Mouse (Mus musculus): ENCODE results near the gene Frrs1. TPM values are rescaled to one million over a fixed set of nuclear protein-coding genes. Genes with fewer than 3 reads are reported as not detected.

Frrs1 gene
- polyA plus RNA-seq, 1 experiment from 2014 or later = 5.8 TPM

- WGBS = 72% methylated on average over 19 of the region's 19 CpGs
- no peak; the same call in 1 of the 2 replicates for ATAC-seq (ENCODE audit: low read depth)
- H3K27ac ChIP-seq (ENCODE audit: low read depth, low read length) = no peak overlapping the region
- H3K4me1 ChIP-seq (ENCODE audit: control insufficient read depth, insufficient read depth, low read length) = no peaks in the 10 kb centered on the region
- H3K9ac ChIP-seq (replicated peaks; ENCODE audit: low read depth, low read length) = no peak overlapping the region
- no peaks in the 10 kb centered on the region for H3K9me3 ChIP-seq (ENCODE audit: control insufficient read depth, low read length)
- no peaks in the 10 kb centered on the region for H3K36me3 ChIP-seq (ENCODE audit: control insufficient read depth, insufficient read depth, low read length)
- H3K4me2 ChIP-seq (ENCODE audit: low read depth, low read length) = peak overlapping the region; percentile 89
- peak overlapping the region; percentile 48; the same call in 1 of the 2 replicates for H3K4me3 ChIP-seq (ENCODE audit: low read depth, low read length)
- no peaks in the 10 kb centered on the region for H3K27me3 ChIP-seq (ENCODE audit: control insufficient read depth, insufficient read depth, low read length)
Measured at GRCm38 (mm10) chr3:116860333-116861222, 1.3 kb downstream of the Frrs1 start.

DNA sequence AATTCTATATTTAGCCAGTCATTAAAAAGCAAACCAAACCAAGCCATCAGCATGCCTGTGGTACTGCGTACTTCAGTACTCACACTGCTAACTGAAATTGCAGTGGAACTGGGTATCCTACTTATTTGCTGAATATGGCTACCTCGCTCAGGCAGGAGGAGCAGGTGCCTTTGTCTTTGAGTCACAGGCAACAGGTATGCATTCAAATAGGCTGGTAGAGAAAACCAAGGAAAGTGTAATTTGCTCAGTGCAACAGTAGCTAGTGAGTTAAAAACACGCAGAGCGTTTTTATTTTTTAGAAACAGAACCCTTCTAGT, 1.9 kb downstream of the Frrs1 start:
- WGBS = 14% methylated on average over 4 of the region's 4 CpGs
- Histone ChIP-seq H3K27ac (ENCODE audit: low read depth, low read length) (no peak overlapping the region), H3K36me3 (ENCODE audit: control insufficient read depth, insufficient read depth, low read length) (no peaks in the 10 kb centered on the region), H3K27me3 (ENCODE audit: control insufficient read depth, insufficient read depth, low read length) (no peaks in the 10 kb centered on the region), H3K9me3 (ENCODE audit: control insufficient read depth, low read length) (no peaks in the 10 kb centered on the region), H3K9ac (replicated peaks; ENCODE audit: low read depth, low read length) (peak overlapping the region; percentile 51), H3K4me2 (ENCODE audit: low read depth, low read length) (peak overlapping the region; percentile 89), H3K4me3 (ENCODE audit: low read depth, low read length) (peak overlapping the region; percentile 48), H3K4me1 (ENCODE audit: control insufficient read depth, insufficient read depth, low read length) (no peaks in the 10 kb centered on the region)
- peak; percentile 68 for ATAC-seq (ENCODE audit: low read depth)

DNA sequence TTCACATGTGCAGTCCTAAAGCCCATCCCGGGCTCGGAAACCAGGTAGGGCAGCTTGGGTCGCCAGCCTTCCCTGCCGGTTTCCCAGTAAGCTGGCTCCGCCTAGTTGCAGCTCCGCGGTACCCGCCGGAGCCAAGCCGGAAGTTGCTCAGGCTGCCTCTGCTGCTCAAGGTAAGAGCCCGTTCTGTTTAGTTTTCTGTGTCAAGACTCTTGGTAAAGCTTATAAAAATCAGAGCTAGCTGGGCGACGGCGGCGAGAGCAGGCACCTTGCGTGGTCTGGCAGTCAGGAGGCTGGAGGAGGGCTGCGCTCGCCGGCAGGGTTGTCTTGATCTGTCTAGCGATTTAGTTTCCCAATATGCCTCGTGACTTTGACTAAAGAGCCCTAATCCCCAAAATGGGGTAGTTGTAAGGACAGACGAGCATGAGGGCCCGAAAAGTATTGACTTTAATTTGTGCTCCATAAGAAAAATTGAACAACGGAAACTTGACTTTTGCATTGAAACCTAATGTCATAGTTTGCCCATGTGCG, 2.3 kb downstream of the Frrs1 start:
- no peak overlapping the region for H3K27ac ChIP-seq (ENCODE audit: low read depth, low read length)
- peak overlapping the region; percentile 89 for H3K4me2 ChIP-seq (ENCODE audit: low read depth, low read length)
- peak overlapping the region; percentile 51 for H3K9ac ChIP-seq (replicated peaks; ENCODE audit: low read depth, low read length)
- H3K9me3 ChIP-seq (ENCODE audit: control insufficient read depth, low read length) = no peaks in the 10 kb centered on the region
- WGBS = 5% methylated on average over 25 of the region's 25 CpGs
- no peaks in the 10 kb centered on the region for H3K4me1 ChIP-seq (ENCODE audit: control insufficient read depth, insufficient read depth, low read length)
- H3K27me3 ChIP-seq (ENCODE audit: control insufficient read depth, insufficient read depth, low read length) = no peaks in the 10 kb centered on the region
- peak overlapping the region; percentile 48 for H3K4me3 ChIP-seq (ENCODE audit: low read depth, low read length)
- H3K36me3 ChIP-seq (ENCODE audit: control insufficient read depth, insufficient read depth, low read length) = no peaks in the 10 kb centered on the region
- ATAC-seq (ENCODE audit: low read depth) = peak; percentile 87

DNA sequence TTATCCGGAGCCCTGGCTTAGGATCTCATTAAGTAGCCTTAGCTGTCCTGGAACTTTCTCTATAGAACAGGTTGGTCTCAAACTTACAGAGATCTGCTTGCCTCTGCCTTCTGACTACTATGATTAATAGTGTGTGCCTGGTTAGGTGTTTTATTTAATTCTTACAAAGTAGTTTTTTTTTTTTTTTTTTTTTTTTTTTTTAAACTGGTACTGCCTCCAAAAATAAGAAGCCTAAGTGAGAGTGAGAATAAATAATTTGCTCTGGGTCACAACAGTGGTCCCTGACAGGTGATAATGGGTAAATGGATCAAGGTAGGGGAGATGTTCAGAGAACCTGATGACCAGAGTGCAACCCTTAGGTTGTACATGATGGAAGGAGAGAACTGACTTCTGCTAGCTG, 3.4 kb downstream of the Frrs1 start:
- ATAC-seq (ENCODE audit: low read depth) = no peak

DNA sequence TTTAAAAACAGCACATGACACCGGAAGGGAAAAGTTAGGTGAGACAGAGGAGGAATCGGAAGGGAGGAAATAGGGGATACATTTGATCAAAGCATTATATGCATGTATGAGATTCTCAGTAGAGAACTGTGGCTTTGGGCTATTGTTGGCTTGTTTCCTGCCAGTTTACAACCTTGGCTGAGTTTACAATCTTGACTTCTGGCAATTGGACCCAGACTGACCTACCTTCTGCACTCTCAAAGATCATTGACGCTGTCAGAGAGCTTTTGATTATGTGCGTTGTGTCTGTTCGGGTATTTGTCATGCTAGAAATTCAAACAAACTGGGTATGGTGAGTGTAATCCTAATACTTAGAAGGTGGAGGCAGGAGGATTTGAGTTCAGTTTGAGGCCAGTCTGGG, 5.2 kb downstream of the Frrs1 start:
- WGBS = 67% methylated on average over 5 of the region's 5 CpGs
- Histone ChIP-seq H3K27ac (ENCODE audit: low read depth, low read length) (no peak overlapping the region), H3K4me3 (ENCODE audit: low read depth, low read length) (no peak overlapping the region), H3K9ac (replicated peaks; ENCODE audit: low read depth, low read length) (no peak overlapping the region), H3K9me3 (ENCODE audit: control insufficient read depth, low read length) (no peaks in the 10 kb centered on the region), H3K4me2 (ENCODE audit: low read depth, low read length) (no peak overlapping the region), H3K27me3 (ENCODE audit: control insufficient read depth, insufficient read depth, low read length) (no peaks in the 10 kb centered on the region), H3K4me1 (ENCODE audit: control insufficient read depth, insufficient read depth, low read length) (no peaks in the 10 kb centered on the region), H3K36me3 (ENCODE audit: control insufficient read depth, insufficient read depth, low read length) (no peaks in the 10 kb centered on the region)
- no peak for ATAC-seq (ENCODE audit: low read depth)

More for the DNA sequence above, 3.4 kb downstream of the Frrs1 start:
- H3K27ac ChIP-seq (ENCODE audit: low read depth, low read length) = no peak overlapping the region
- H3K36me3 ChIP-seq (ENCODE audit: control insufficient read depth, insufficient read depth, low read length) = no peaks in the 10 kb centered on the region
- no peak overlapping the region for H3K4me3 ChIP-seq (ENCODE audit: low read depth, low read length)
- H3K4me1 ChIP-seq (ENCODE audit: control insufficient read depth, insufficient read depth, low read length) = no peaks in the 10 kb centered on the region
- H3K27me3 ChIP-seq (ENCODE audit: control insufficient read depth, insufficient read depth, low read length) = no peaks in the 10 kb centered on the region
- H3K9ac ChIP-seq (replicated peaks; ENCODE audit: low read depth, low read length) = no peak overlapping the region
- no peaks in the 10 kb centered on the region for H3K9me3 ChIP-seq (ENCODE audit: control insufficient read depth, low read length)
- 93% methylated on average over 1 of the region's 1 CpGs for WGBS
- H3K4me2 ChIP-seq (ENCODE audit: low read depth, low read length) = no peak overlapping the region

DNA sequence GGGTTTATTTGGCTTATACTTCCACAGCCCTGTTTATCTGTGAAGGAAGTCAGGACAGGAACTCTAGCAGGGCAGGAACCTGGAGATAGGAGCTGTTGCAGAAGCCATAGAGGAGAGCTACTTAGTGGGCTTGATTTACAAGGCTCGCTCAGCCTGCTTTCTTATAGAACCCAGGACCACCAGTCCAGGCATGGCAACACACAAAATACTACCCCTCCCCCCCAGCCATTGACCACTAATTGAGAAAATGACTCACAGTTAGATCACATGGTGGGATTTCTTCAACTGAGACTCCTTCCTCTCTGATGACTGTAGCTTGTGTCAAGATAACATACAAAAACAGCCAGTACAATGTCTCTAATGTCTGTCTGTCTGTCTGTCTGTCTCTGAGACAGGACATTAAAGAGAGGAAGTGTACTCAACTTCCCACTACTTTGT, 6.0 kb downstream of the Frrs1 start:
- H3K4me2 ChIP-seq (ENCODE audit: low read depth, low read length) = no peak overlapping the region
- no peaks in the 10 kb centered on the region for H3K27me3 ChIP-seq (ENCODE audit: control insufficient read depth, insufficient read depth, low read length)
- H3K36me3 ChIP-seq (ENCODE audit: control insufficient read depth, insufficient read depth, low read length) = no peaks in the 10 kb centered on the region
- no peak for ATAC-seq (ENCODE audit: low read depth)
- whole genome bisulfite sequencing = 94% methylated on average over 1 of the region's 1 CpGs
- no peaks in the 10 kb centered on the region for H3K9me3 ChIP-seq (ENCODE audit: control insufficient read depth, low read length)
- no peak overlapping the region for H3K9ac ChIP-seq (replicated peaks; ENCODE audit: low read depth, low read length)
- no peaks in the 10 kb centered on the region for H3K4me1 ChIP-seq (ENCODE audit: control insufficient read depth, insufficient read depth, low read length)
- no peak overlapping the region for H3K27ac ChIP-seq (ENCODE audit: low read depth, low read length)
- no peak overlapping the region for H3K4me3 ChIP-seq (ENCODE audit: low read depth, low read length)

DNA sequence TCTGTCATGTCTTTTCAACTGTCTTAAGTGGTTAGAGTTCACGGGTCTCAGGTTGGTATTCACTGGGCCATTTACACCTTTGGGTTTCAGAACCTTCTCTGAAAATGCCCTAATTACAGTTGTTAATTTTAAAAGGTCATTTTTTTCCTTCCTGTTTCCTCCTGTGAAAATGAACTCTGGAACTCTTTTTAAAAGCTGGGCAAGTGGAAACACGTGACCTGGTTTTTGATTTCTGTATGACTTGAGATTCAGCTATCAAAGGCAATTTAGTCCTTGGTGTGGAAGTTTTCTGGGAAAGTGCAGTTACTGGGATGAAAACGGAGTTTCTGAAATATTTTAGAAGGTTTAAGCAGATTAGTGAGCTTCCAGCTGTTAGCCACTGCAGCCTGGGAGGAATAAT, 11.1 kb downstream of the Frrs1 start:
- no peak for ATAC-seq (ENCODE audit: low read depth)
- WGBS = 79% methylated on average over 3 of the region's 3 CpGs
- H3K36me3 ChIP-seq (ENCODE audit: control insufficient read depth, insufficient read depth, low read length) = no peaks in the 10 kb centered on the region
- no peak overlapping the region for H3K9ac ChIP-seq (replicated peaks; ENCODE audit: low read depth, low read length)
- H3K4me1 ChIP-seq (ENCODE audit: control insufficient read depth, insufficient read depth, low read length) = no peaks in the 10 kb centered on the region
- no peak overlapping the region for H3K27ac ChIP-seq (ENCODE audit: low read depth, low read length)
- H3K4me2 ChIP-seq (ENCODE audit: low read depth, low read length) = no peak overlapping the region
- H3K27me3 ChIP-seq (ENCODE audit: control insufficient read depth, insufficient read depth, low read length) = no peaks in the 10 kb centered on the region
- H3K9me3 ChIP-seq (ENCODE audit: control insufficient read depth, low read length) = no peaks in the 10 kb centered on the region
- no peak overlapping the region for H3K4me3 ChIP-seq (ENCODE audit: low read depth, low read length)

GRCm38 (mm10) chr3:116882221-116882960, 23.1 kb downstream of the Frrs1 start:
- H3K9me3 ChIP-seq (ENCODE audit: control insufficient read depth, low read length) = no peaks in the 10 kb centered on the region
- H3K36me3 ChIP-seq (ENCODE audit: control insufficient read depth, insufficient read depth, low read length) = no peaks in the 10 kb centered on the region
- no peak overlapping the region for H3K4me3 ChIP-seq (ENCODE audit: low read depth, low read length)
- no peaks in the 10 kb centered on the region for H3K4me1 ChIP-seq (ENCODE audit: control insufficient read depth, insufficient read depth, low read length)
- H3K27me3 ChIP-seq (ENCODE audit: control insufficient read depth, insufficient read depth, low read length) = no peaks in the 10 kb centered on the region
- H3K4me2 ChIP-seq (ENCODE audit: low read depth, low read length) = no peak overlapping the region
- H3K27ac ChIP-seq (ENCODE audit: low read depth, low read length) = no peak overlapping the region
- 81% methylated on average over 14 of the region's 14 CpGs for WGBS
- ATAC-seq (ENCODE audit: low read depth) = no peak
- H3K9ac ChIP-seq (replicated peaks; ENCODE audit: low read depth, low read length) = no peak overlapping the region

DNA sequence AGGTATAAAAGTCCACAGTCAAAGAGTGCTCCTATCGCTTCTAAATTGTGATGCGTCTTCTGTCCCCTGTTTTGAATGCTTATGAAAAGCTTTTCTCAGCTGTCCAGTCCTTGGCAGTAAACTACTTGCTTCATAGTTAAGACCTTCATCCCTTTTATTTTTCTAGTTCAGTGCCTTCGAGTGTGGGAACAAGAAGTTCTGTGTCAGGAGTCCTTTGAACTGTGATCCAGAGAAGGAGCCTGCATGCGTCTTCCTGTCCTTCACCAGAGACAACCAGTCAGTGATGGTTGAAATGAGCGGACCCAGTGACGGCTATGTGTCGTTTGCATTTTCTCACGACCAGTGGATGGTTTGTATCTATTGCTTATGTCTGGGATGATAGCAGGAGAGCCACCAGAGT, 25.7 kb downstream of the Frrs1 start:
- H3K36me3 ChIP-seq (ENCODE audit: control insufficient read depth, insufficient read depth, low read length) = no peaks in the 10 kb centered on the region
- no peak overlapping the region for H3K4me2 ChIP-seq (ENCODE audit: low read depth, low read length)
- WGBS = 92% methylated on average over 8 of the region's 8 CpGs
- no peak overlapping the region for H3K27ac ChIP-seq (ENCODE audit: low read depth, low read length)
- no peak for ATAC-seq (ENCODE audit: low read depth)
- H3K27me3 ChIP-seq (ENCODE audit: control insufficient read depth, insufficient read depth, low read length) = no peaks in the 10 kb centered on the region
- no peaks in the 10 kb centered on the region for H3K9me3 ChIP-seq (ENCODE audit: control insufficient read depth, low read length)
- H3K4me1 ChIP-seq (ENCODE audit: control insufficient read depth, insufficient read depth, low read length) = no peaks in the 10 kb centered on the region
- H3K9ac ChIP-seq (replicated peaks; ENCODE audit: low read depth, low read length) = no peak overlapping the region
- H3K4me3 ChIP-seq (ENCODE audit: low read depth, low read length) = no peak overlapping the region
